Mouse (Mus musculus): Measurements from ENCODE around the gene Cracr2b. TPM values are rescaled to one million over a fixed set of nuclear protein-coding genes. Genes with fewer than 3 reads are reported as not detected.
"Not testable (repeated sequence)": the region's sequence is repeated elsewhere in the genome, so short reads cannot be mapped to it uniquely, and the experiment has no call there.

The Cracr2b gene
- polyA plus RNA-seq, 1 experiment from 2014 or later: 4.1 TPM

- Histone ChIP-seq H3K36me3 (peaks cover 65% of the 10 kb centered on the region), H3K9me3 (replicated peaks) (no peaks in the 10 kb centered on the region), H3K4me3 (peak overlapping the region; percentile 72), H3K27me3 (ENCODE audit: low read depth, poor library complexity, severe bottlenecking) (no peaks in the 10 kb centered on the region), H3K4me1 (peaks cover 73% of the 10 kb centered on the region), H3K27ac (replicated peaks) (peak overlapping the region; percentile 89)
- 58% methylated on average over 2 of the region's 2 CpGs for WGBS
- no peak for DNase-seq (ENCODE audit: low spot score)
Observed at GRCm38 (mm10) chr7:141436523-141436892, 24.4 kb upstream of the Cracr2b start.

GRCm38 (mm10) chr7:141437178-141438120 is 23.4 kb upstream of the Cracr2b start, which contains the start of gene Slc25a22:
Slc25a22 (minus strand) TSS chr7:141437892.
- Histone ChIP-seq H3K27me3 (ENCODE audit: low read depth, poor library complexity, severe bottlenecking) (no peaks in the 10 kb centered on the region), H3K4me3 (peak within 1 kb of the TSS; percentile 72), H3K4me1 (peaks cover 75% of the 10 kb centered on the region), H3K36me3 (peaks cover 65% of the 10 kb centered on the region), H3K9me3 (replicated peaks) (no peaks in the 10 kb centered on the region), H3K27ac (replicated peaks) (peak within 1 kb of the TSS; percentile 89)
- 5% methylated on average over 53 of the region's 53 CpGs for WGBS
- peak; percentile 86 for DNase-seq (ENCODE audit: low spot score)

- no peak overlapping the region for H3K27ac ChIP-seq (replicated peaks)
- H3K36me3 ChIP-seq: peaks cover 57% of the 10 kb centered on the region
- H3K9me3 ChIP-seq (replicated peaks): no peaks in the 10 kb centered on the region
- peak overlapping the region; percentile 72; the same call in 1 of the 2 replicates for H3K4me3 ChIP-seq
- 93% methylated on average over 12 of the region's 12 CpGs for WGBS
- H3K4me1 ChIP-seq: peaks cover 75% of the 10 kb centered on the region
- DNase-seq (ENCODE audit: low spot score): no peak
- H3K27me3 ChIP-seq (ENCODE audit: low read depth, poor library complexity, severe bottlenecking): no peaks in the 10 kb centered on the region
Observed at GRCm38 (mm10) chr7:141438201-141438968, 22.5 kb upstream of the Cracr2b start.

- Histone ChIP-seq H3K27me3 (ENCODE audit: low read depth, poor library complexity, severe bottlenecking) (no peaks in the 10 kb centered on the region), H3K9me3 (replicated peaks) (no peaks in the 10 kb centered on the region), H3K36me3 (peaks cover 52% of the 10 kb centered on the region), H3K4me1 (peaks cover 75% of the 10 kb centered on the region), H3K27ac (replicated peaks) (no peak overlapping the region), H3K4me3 (no peak overlapping the region)
- DNase-seq (ENCODE audit: low spot score): no peak
- 94% methylated on average over 10 of the region's 10 CpGs for WGBS
Observed at GRCm38 (mm10) chr7:141439140-141439679, 21.7 kb upstream of the Cracr2b start.

- H3K36me3 ChIP-seq: peaks cover 52% of the 10 kb centered on the region
- H3K27ac ChIP-seq (replicated peaks): no peak overlapping the region
- H3K4me3 ChIP-seq: no peak overlapping the region
- WGBS: 96% methylated on average over 11 of the region's 11 CpGs
- H3K9me3 ChIP-seq (replicated peaks): no peaks in the 10 kb centered on the region
- DNase-seq (ENCODE audit: low spot score): no peak
- H3K4me1 ChIP-seq: peaks cover 75% of the 10 kb centered on the region
- no peaks in the 10 kb centered on the region for H3K27me3 ChIP-seq (ENCODE audit: low read depth, poor library complexity, severe bottlenecking)
Observed at GRCm38 (mm10) chr7:141439811-141440210, 21.1 kb upstream of the Cracr2b start.

GRCm38 (mm10) chr7:141440613-141441012 is 20.3 kb upstream of the Cracr2b start:
- peak; percentile 40 for DNase-seq (ENCODE audit: low spot score)
- H3K27me3 ChIP-seq (ENCODE audit: low read depth, poor library complexity, severe bottlenecking): no peaks in the 10 kb centered on the region
- H3K36me3 ChIP-seq: peaks cover 52% of the 10 kb centered on the region
- H3K4me3 ChIP-seq: no peak overlapping the region
- H3K27ac ChIP-seq (replicated peaks): no peak overlapping the region
- WGBS: 51% methylated on average over 6 of the region's 6 CpGs
- peaks cover 68% of the 10 kb centered on the region for H3K4me1 ChIP-seq
- no peaks in the 10 kb centered on the region for H3K9me3 ChIP-seq (replicated peaks)

GRCm38 (mm10) chr7:141441460-141441859 is 19.4 kb upstream of the Cracr2b start:
- Histone ChIP-seq H3K27ac (replicated peaks) (no peak overlapping the region; the same call in 1 of the 2 replicates), H3K36me3 (peaks cover 52% of the 10 kb centered on the region), H3K27me3 (ENCODE audit: low read depth, poor library complexity, severe bottlenecking) (no peaks in the 10 kb centered on the region), H3K4me1 (peaks cover 60% of the 10 kb centered on the region), H3K4me3 (peak overlapping the region; percentile 58; the same call in 1 of the 2 replicates), H3K9me3 (replicated peaks) (no peaks in the 10 kb centered on the region)
- 92% methylated on average over 9 of the region's 9 CpGs for WGBS
- DNase-seq (ENCODE audit: low spot score): no peak

GRCm38 (mm10) chr7:141442199-141442598 is 18.7 kb upstream of the Cracr2b start:
- Histone ChIP-seq H3K4me1 (peaks cover 57% of the 10 kb centered on the region), H3K4me3 (peak overlapping the region; percentile 58), H3K27me3 (ENCODE audit: low read depth, poor library complexity, severe bottlenecking) (no peaks in the 10 kb centered on the region), H3K36me3 (peaks cover 52% of the 10 kb centered on the region), H3K27ac (replicated peaks) (peak overlapping the region; percentile 85), H3K9me3 (replicated peaks) (no peaks in the 10 kb centered on the region)
- DNase-seq (ENCODE audit: low spot score): no peak
- WGBS: 96% methylated on average over 13 of the region's 13 CpGs

GRCm38 (mm10) chr7:141443081-141443821 is 17.6 kb upstream of the Cracr2b start:
- WGBS: 29% methylated on average over 12 of the region's 12 CpGs

GRCm38 (mm10) chr7:141443828-141444237 is 17.1 kb upstream of the Cracr2b start, which contains the start of gene Pidd1:
Pidd1 (minus strand) TSS chr7:141444025.
- Histone ChIP-seq H3K4me3 (peak within 1 kb of the TSS; percentile 58), H3K27ac (replicated peaks) (peak within 1 kb of the TSS; percentile 85), H3K9me3 (replicated peaks) (no peaks in the 10 kb centered on the region), H3K36me3 (peaks cover 44% of the 10 kb centered on the region), H3K4me1 (peaks cover 59% of the 10 kb centered on the region), H3K27me3 (ENCODE audit: low read depth, poor library complexity, severe bottlenecking) (no peaks in the 10 kb centered on the region)
- DNase-seq (ENCODE audit: low spot score): peak; percentile 79
- WGBS: under 1% methylated on average over 25 of the region's 25 CpGs

More at GRCm38 (mm10) chr7:141443081-141443821, 17.6 kb upstream of the Cracr2b start:
- Histone ChIP-seq H3K27me3 (ENCODE audit: low read depth, poor library complexity, severe bottlenecking) (no peaks in the 10 kb centered on the region), H3K36me3 (peaks cover 44% of the 10 kb centered on the region), H3K9me3 (replicated peaks) (no peaks in the 10 kb centered on the region), H3K27ac (replicated peaks) (peak overlapping the region; percentile 85), H3K4me1 (peaks cover 54% of the 10 kb centered on the region), H3K4me3 (peak overlapping the region; percentile 58)
- DNase-seq (ENCODE audit: low spot score): peak; percentile 60

- H3K4me3 ChIP-seq: peak overlapping the region; percentile 83; the same call in 1 of the 2 replicates
- not testable (repeated sequence) for DNase-seq (ENCODE audit: low spot score)
Observed at GRCm38 (mm10) chr7:141446374-141446773, 14.5 kb upstream of the Cracr2b start.

More at GRCm38 (mm10) chr7:141446374-141446773, 14.5 kb upstream of the Cracr2b start:
- not testable (repeated sequence) for H3K27me3 ChIP-seq (ENCODE audit: low read depth, poor library complexity, severe bottlenecking); H3K27ac ChIP-seq (replicated peaks); H3K9me3 ChIP-seq (replicated peaks)
- H3K36me3 ChIP-seq: peaks cover 44% of the 10 kb centered on the region
- WGBS: 85% methylated on average over 3 of the region's 3 CpGs
- H3K4me1 ChIP-seq: peaks cover 58% of the 10 kb centered on the region

Measured in midbrain, embryonic 10.5 days (tissue).